Mouse (Mus musculus) E14TG2a.4 (cell line): ENCODE data around the gene Spg11.

ENCODE experiments used
- CTCF ChIP-seq: conservative IDR thresholded peaks from 2 replicates; pipeline ENCODE4 v1.5.1; 2014; ENCODE audit warnings: low read length
- NANOG ChIP-seq: IDR thresholded peaks from 2 replicates; pipeline ENCODE4 v1.6.1; 2014; ENCODE audit warnings: borderline replicate concordance, low read length, mixed read lengths
- POU5F1 ChIP-seq: IDR thresholded peaks from 2 replicates; pipeline ENCODE4 v1.6.1; 2014; ENCODE audit warnings: low read length, borderline replicate concordance

GRCm38 (mm10) chr2:122086446-122086845, 31.7 kb downstream of the Spg11 start:
- TF ChIP-seq CTCF: no peak
- TF ChIP-seq NANOG: no peak
- no peak for TF ChIP-seq POU5F1
